Mouse (Mus musculus) CD4-positive, CD25-positive, alpha-beta regulatory T cell, adult 4 months (primary cell): ENCODE measurements at regions not wholly inside any gene's neighbourhood (a gene's known extent, or its start where the extent isn't known, plus 50 kb on each side); places are given as distances from the start of the nearest gene placed in this dataset.
"Not testable (repeated sequence)": the region's sequence is repeated elsewhere in the genome, so short reads cannot be mapped to it uniquely, and the experiment has no call there.

Experiments used
- ATAC-seq: one replicate; pipeline ENCODE4 v1.8.0; 2017

DNA sequence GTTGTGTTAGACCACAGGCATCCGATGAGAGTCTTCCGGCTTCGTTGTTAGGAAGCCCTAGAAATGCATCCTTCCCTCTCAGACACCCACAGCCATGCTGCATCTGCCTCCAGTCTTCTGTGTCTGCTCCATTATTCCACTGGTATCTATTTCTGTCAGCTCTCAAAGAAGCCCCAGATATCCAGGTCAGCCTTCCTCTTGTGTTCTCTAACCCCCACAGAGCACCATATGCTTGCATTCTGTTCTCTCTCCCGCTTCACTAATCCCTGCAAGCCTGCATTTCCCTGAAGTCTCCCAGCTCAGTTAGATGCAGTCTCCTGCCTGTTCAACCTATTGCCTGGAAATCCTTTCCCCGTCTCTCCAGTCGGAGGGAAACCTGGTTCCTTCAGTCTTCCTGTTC lies 53.6 kb upstream of the Wdfy3 start:
- ATAC-seq: no peak

DNA sequence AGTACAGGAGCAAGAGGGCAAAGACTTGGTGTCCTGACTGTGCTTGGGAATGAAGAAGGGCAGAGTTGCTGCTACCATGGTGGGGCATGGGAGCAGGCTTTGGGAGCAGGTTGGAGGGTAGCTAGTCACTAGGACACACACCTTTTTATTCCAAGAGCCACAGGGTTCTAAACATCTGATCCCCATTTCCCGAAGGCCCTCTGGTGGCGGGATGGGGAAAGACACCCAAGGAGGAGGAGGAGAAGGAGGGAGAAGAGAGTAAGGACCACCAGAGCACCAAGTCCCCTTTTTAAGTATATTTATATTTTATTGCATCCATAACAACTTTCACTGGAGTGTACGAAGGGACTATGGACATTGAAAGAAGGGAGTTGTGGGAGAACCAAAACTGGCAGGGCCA lies 57.0 kb upstream of the Wdfy3 start:
- ATAC-seq: no peak

DNA sequence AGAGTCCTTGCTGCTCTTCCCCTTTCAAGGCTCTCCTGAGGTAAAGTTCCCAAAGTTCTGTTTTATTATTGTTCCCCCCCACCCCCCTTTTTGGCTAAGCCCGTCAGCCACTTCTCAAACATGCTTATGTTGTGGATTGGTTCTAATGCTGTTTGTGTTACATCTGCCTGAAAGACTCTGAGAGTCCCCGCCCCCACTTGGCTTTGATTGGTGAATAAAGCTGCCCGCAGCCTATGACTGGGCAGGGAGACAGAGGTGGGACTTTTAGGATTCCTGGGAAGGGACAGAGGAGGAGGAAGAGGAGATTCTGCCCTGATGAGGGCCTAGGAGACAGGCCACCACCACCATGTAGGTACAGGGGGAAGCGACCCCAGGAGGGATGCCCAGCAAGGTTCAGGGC lies 78.3 kb upstream of the Wdfy3 start:
- ATAC-seq: no peak

DNA sequence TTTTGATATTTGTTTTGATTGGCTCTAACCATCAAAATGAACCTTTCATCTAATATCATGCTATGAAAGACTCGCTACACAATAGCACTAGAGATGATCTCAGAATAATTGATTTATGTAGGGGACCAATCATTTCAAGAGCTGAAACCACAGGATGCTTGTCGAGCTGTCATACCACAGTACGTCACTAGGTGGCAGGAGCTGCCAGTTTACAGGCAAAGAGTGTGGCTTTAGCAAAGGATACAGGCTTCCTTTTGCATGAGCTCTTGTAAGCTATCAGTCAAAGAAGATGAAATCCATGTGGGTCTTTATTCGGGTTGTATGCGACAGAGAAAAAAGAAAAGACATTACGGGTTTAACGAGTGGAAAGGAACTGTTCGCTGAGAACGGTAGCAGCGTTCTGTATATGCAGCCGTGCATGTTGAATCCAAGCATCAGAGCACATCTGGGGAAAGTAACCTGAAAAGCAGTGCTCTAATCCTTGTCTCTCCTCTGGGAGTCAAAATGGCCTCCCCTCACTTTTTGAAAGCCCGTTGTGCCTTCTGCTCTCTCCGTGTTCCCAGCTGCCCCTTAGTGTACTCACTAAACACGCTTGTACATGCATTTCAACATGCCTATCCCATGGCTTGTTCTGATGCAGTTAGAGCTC lies 79.9 kb upstream of the Wdfy3 start:
- no peak for ATAC-seq

DNA sequence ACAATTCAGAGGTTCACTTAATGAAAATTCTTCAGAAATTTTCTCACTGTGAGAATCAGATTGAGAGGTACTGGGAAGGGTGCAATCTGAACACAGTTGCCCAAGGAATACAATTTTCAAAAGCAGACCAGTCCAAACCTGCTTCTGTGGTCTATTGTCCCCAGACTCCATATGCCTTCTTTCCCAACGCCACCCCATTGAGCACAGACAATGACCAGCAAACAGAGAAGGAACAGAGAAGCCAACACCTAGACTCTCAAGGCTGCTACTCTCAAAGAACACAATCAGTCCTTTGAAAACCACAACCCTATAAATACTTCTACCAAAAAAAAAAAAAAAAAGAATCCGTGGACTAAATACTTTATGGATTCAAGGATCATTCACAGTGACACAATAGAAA lies 89.9 kb upstream of the Wdfy3 start:
- ATAC-seq: no peak

DNA sequence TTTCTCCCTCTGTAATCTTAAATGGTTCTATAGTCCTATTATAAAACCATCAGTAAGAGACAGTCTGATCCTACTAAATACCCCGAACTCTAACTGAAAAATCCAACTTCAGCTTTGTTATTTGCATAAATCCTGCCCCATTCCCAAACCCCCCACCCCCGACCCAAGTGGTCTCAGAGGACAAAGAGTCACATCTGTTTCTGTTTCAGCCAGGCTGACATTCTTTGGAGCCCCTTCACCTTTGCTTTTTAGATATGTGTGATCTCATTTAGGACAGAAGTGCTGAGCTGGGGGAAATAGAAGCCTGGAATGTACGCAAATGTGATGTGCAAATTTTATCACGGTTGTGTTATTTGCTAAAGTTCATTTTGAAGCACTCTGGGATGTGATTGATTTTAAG lies 98.3 kb upstream of the Wdfy3 start:
- no peak for ATAC-seq

DNA sequence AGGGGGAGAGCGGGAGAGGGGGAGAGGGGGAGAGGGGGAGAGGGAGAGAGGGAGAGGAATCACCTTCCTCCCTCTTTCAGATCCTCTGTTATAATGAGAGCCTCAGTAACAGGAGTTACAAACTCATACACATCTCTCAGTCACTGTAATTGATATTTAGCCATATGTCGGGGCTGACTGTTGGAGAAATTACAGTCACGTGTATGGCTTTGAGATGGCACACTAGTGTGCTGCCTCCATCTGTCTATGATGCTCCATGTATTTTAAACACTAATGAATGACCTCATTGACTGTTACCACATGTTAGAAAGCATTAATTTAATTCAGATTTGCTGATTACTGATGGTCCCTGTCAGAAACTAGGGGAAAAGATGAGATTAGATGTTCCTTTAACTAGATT lies 102.1 kb upstream of the Wdfy3 start:
- ATAC-seq: no peak

DNA sequence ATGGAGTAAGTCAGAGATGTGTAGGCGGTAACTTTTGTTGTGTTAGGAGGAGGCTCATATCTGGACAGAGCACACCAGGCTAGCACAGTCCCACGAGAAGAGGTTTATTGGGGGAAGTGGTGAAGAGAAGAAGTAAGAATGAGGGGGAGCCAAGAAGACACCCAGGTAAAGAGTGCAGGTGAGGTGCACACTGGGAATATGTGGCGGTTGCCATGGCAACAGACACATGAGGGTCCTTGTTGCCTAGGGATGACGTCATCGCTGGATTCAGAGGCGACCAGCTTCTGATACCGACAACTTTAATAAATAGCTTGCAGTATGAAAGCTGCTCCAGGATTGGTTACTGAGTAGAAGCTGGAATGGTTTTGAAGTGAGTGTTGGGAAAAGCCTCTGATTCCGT lies 110.5 kb upstream of the Wdfy3 start:
- no peak for ATAC-seq

DNA sequence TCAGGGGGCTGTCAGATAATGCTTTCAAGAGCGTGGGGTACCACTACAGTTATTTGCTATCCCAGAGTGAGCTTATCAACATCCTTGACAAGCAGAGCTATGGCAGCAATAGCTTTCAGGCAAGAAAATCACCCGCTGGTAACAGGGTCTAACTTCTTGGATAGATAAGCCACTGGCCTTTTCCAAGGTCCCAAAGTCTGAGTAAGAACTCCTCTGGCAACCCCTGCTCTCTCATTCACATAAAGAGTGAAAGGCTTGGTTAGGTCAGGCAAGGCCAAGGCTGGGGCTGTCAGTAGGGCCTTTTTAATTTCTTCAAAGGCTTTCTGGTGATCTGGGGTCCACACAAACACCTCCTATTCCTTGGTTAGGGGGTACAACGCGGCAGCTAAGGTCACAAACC lies 119.2 kb upstream of the Wdfy3 start:
- not testable (repeated sequence) for ATAC-seq

DNA sequence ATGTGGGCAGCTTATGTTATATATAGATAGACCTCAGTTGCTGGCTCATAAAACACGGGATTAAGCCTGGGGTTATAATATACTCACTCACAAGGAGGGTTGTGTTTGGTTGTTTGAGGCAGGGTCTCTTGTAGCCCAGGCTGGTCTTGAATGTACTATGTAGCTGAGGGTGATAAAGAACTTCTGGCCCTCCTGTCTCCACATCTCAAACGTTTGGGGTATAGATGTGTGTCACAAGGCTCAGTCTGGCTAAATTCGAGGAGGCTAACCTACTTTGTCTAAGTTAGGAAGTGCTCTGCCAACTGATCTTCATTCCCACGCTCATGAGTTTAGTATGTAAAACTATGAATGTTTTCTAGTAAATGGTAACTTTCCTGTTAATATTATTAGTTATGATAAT lies 136.7 kb upstream of the Wdfy3 start:
- no peak for ATAC-seq

DNA sequence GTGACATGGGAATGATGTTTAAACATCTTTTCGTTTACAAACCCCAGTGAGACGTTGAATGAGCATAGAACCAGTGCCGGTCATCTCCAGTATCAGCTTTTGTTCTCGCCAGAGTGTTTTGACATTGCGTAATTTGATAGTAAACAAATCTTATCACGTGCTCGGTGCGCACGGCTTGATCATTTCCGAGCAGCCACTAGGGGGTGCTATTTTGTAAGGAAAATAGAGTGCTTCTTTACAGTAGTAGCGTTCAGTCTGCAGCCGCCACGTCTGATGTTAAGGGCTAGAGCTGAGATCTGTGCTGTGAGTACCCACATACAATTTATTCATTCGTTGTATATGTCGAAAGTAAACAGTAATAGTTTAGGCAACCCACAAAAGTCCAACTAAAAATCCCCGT lies 137.2 kb upstream of the Wdfy3 start:
- ATAC-seq: peak; percentile 41

DNA sequence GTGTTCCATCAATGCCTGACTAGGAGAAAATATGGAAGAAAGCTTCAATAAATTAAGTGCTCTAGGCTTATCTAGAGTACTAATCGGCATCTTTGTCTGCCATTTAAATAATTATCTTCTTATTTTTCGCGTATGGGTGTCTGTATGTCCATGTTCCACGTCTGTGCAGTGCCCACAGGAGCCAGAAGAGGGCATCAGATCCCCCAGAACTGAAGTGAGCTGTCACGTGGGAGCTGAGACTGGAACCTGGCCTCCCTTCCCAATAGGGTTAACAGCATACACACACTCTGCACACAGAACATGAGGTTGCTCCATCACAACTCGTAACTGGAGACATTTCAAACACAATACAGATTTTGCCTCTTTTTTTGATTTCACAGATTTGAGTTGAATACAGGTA lies 143.4 kb upstream of the Wdfy3 start:
- no peak for ATAC-seq

DNA sequence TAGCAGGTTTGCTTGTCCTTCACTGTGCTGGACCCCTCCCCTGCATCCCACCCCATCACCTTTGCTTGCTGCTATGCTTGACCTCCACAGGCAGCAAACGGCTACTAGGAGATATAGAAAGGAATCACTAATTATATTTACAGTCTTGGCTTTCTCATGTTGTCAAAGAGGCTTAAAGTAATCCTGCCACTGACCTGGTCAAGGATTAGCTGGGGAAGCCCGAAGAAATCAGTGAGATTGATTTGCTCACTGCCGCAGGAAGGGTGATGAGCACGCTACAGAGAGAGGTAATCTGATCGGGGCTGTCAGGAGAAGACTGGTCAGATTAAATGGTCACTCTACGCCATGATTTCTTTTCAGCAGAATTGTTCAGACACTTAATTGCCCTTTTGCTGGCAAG lies 157.4 kb upstream of the Wdfy3 start:
- no peak for ATAC-seq

DNA sequence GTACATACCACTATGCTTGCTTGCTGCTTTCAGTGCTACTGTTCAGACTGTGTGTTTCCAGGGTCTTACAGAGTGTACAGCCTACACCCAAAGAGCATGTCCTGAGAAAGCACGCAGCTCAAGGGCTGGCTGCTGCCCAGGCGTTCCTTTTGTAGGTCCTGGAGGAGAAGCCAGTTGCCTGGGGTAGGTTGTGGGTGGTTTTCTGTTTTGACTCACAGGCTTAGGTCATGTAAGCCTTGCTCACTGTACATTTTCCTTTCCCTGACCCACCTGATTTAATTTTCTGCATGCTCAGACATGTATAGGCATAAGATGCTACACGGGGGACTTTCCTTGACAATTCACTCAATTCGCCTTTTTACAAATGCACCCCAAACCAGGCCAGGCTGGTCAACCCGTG lies 172.9 kb upstream of the Wdfy3 start:
- ATAC-seq: no peak

DNA sequence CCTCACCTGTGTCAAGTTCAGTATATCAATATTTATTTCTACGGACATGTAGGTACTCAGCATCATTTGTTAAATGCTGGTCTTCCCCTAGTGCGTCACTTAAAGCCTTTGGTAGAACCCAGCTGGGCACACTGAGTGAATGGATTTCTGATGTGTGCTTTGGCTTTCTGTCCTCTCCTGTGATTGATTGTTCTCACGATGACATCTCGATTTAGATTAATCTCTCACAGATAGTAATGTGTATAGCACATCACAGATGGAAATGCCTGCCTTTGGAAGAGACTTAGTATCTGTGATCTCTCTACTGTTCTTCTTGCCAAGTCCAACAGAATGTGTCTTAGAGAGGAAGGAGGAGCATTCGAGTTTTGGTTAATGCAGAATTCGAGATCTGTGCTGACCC lies 175.0 kb upstream of the Wdfy3 start:
- no peak for ATAC-seq

DNA sequence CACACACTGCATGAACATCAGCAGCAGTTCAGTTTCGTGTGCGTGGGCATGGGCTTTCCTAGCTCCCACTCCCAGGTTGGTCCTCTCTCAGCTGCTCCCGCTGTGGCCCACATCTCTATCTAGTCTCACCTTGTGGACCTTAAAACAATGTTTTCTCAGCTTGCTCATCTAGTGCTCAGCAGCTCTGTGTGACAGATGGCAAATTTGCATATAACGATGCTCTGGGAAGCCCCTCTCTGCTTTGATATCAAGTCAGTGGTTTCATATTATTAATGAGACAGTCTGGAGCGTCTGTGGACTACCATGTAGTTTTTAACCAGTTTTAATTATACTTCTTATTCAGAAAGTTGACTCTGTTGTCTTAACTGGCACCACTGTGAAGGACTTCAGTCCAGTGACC lies 179.0 kb upstream of the Wdfy3 start:
- no peak for ATAC-seq

DNA sequence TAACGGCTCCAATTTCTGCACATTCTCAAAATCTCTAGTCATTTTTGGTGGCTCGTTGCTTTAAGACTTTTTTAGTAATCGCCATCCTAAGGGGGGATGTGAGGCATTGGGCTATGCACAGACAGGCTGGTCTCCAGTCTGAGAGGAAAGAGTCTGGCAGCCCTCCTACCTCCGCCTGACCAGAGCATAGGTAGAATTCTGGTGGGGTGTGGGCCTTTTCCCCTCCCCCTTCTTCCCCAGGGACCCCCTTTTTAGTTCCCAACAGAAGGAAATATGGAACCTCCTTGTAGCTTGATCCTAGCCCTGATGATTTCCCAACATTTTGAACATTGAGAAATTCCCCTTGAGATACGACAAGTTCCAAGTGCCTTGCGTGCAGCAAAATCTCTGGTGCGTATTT lies 181.4 kb upstream of the Wdfy3 start:
- ATAC-seq: no peak

DNA sequence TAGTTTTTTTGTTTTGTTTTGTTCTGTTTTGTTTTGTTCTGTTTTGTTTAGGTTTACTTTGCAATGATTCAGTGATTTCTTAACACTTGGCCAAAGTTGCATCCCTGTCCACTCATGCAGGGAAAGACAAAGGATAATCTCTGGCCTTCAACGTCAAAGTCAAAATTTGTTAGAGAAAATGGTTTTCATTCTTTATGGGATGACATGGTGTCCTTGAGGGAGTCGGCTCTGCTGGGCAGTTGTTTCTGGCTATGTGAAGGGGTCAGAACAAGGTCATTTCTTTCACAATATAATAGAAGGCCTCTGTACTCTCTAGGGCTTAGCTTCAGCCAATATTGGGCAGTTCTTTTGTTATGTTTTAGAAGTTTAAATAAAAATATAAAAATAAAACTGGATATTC lies 184.1 kb upstream of the Wdfy3 start:
- ATAC-seq: no peak

DNA sequence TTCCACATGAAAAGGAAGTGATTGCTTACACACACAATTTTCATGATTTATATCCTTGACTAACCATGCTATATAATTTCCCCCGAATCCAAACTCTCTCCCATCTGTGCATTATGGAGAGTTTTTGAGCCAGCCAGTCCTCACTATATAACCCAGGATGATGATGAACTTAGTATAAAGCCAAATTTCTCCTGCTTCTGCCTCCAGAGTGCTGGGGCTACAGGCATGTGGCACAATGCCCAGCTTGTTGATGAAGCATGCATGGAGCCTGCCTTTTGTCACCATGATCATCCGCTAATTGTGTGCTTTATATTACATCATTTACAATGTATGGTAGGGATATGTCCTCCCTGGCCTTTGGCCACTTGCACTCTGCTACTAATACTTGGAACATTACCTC lies 187.4 kb upstream of the Wdfy3 start:
- ATAC-seq: no peak

DNA sequence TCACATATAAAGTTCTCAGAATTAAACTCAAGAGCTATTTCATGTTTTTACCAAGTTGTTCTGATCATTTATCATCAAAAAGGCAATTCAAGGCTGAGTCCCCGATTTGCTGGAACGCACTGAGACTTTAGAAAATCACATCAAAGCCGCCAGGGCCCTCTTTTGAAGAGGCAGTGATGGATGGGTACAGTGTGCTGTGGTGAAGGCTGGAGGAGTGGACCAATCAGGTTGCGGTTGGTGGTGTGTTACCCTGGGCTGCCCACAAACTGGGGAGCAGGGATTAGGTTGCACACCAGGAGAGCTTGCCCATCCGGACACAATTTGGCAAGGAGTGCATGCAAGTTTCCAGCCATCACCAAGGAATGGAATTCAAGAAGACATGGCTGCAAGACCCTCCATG lies 191.9 kb upstream of the Wdfy3 start:
- no peak for ATAC-seq

DNA sequence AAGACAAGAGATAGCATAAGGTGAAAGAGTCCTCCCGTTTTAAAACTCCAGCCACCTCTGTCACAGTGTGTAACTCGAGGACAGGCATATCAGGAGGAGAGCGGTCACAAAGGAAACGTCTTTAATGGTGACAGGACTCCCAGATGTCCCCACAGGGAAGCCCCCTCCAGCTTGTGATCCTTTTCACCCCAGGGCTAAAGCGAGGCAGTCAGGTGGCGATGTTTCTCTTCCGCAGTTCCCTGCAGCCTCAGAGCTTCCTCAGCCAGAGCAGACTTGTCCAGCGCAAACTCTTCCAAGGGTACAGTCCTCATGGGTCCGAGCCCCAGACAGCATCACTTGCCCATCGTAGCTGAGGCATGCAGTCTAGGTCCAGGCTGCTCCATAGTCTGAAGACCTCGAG lies 196.7 kb upstream of the Wdfy3 start:
- ATAC-seq: no peak

DNA sequence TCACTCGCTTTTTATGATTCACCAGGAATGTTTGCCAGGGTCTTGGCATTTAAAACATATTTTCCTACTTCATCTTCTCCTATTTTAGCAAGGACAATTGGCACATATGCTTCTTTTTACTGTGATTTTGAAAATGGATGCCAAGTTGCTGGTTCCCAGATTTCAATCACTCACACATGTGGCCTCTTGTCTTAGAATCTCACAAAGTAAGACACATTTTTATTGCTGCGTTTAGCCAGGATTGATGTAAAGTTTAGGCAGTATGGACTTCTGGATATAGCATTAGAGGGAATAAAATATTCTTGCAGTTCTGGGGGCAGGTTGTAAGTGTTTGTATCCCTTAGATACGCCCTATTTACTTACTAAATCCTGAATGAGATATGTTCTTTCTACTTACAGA lies 197.4 kb upstream of the Wdfy3 start:
- no peak for ATAC-seq

DNA sequence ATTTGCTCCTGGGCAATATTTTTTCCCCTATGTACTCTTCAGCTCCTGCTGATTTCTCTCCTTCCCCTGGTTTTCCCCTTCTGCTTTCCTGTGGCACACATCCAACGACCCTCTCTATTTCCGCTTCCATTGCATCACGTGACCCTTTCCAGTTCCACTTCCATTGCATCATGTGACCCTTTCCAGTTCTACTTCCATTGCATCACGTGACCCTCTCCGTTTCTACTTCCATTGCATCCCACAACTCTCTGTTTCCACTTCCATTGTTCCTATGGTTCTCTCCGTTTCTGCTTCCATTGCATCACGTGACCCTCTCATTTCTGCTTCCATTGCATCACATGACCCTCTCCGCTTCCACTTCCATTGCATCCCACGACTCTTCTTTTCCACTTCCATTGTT lies 199.5 kb upstream of the Wdfy3 start:
- no peak for ATAC-seq

DNA sequence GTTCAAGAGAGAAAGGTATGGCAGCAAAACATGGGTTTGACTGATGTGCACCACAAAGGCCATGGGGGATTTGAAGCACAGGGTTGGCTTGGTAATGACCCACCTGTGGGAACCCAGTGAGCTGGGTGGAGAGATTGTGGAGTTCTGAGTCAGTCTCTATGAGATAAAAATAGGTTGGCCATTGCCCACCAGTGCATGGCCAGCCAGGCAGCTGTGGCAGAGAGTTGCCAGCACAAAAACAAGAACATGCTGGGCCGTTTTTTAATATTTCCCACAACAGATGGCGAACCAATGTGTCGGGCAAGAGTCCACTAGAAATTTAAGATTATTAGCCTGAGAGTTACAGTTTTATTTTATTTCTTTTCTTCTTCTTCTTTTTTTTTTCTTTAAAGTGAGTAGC lies 205.6 kb upstream of the Arhgap24 start:
- no peak for ATAC-seq

DNA sequence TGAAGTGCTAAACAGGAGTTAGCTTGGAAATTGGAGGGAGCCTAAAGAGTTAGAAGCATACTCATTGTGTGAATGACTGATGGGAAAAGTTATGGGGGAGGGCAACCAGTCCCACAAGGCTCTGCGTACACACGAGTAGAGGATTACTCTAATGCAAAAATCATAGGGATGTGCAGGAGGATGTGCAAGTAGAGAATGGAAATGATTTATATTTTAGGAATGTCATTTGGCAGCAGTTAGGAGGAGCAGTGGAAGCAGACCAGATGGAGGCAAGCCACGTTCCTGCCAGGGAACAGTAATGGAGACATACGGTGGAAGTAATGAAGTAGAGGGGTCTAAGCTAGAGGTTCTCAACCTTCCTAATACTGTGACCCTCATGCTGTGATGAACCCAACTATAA lies 194.1 kb upstream of the Arhgap24 start:
- no peak for ATAC-seq

DNA sequence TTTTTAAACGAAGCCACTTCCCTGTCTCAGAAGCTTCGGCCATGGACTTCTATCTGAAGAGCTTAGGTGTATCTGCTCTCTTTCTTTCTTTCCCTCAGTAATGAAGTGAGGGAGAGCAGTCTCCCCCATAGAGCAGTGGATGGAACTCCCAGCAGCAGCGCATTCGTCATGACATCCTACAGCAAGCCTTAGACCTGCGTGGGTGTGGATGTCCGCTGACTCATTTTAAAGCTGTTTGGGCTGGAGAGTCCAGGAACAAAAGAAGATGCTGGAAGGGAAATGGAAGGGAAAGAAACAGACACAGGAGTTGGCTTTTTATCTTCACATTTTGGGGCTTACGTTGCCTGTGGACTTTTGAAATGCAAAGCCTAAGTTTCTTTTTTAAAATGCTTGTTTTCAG lies 190.3 kb upstream of the Arhgap24 start:
- ATAC-seq: no peak
